Mouse (Mus musculus) layer of hippocampus, postnatal 10 days (tissue): ENCODE measurements around the gene Wwtr1. TPM values are rescaled to one million over a fixed set of nuclear protein-coding genes. Genes with fewer than 3 reads are reported as not detected.

Experiments used
- DNase-seq, 2 experiments: peaks; one replicate each; pipeline ENCODE4 v3.0.0; 2021; ENCODE audit warnings: low spot score in 2 of 2
- total RNA-seq, 2 experiments: library from RNA; stranded (reverse); gene quantifications; 2 replicates each; pipeline ENCODE4 v1.2.3; 2021

The Wwtr1 gene
- total RNA-seq, 2 experiments from 2014 or later, result 24.2 to 26.1 TPM

DNA sequence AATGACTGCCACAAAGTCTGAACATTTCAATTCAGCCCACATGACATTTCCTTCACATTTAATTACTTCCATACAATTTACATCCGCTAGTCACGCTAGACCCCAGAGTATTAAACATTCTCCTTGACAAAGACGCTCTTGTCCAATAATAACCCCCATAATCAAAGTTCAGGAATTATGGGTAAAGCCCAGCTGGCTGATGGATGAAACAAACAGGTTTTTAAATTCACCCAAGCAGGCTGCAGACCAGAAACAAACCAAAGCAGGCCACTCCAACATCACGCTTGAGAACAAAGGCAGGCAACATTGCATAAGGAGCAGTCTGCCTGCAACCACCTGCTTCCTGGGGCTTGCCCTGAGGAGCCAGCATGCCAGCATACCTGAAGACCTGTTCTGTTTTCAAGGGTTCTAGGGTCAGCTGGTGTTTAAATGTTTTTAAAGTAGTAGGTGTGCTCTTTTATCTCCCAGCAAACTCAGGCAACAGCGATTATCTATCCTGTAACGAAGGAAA, 12.7 kb downstream of the Wwtr1 start:
- no peak for DNase-seq

- no peak for DNase-seq
Measured at GRCm38 (mm10) chr3:57558761-57559160, 16.9 kb downstream of the Wwtr1 start.

DNA sequence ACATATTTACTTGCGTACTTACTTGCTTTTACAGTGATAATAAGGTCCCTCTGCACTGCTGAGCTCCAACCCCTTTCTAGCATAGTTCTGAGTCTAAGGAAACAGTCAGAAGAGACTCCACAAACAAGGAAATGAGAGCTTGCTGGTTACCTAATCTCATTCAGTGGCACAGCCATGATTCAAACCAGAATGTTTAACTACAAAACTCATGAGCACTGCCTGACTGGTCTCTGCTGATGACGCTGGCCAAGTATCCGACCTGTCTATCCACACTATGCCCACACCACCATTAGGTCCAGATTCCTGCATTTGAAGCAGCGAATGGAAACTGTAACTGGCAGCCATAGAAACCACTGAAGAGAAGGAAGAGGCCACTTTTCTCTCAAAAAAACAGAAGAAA, 18.3 kb downstream of the Wwtr1 start:
- DNase-seq, result no peak

DNA sequence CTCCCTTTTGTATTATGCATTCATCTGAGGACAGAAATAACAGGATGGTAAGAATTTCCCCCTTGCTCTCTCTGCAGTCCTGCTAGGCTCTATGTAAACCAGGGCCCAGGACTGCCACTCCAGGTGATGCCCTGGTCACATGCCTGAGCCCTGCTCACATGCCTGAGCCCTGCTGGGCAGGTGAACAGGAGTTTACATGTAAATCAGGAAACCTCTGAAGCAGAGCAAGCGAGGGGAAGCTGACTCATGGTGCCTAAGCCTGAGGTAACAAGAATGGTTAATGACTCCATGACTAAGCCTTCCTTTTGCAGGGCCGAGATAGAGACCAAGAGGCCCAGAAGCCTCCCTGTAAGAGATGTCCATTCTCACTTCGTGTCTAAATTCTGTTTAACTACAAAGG, 20.1 kb downstream of the Wwtr1 start:
- DNase-seq, result no peak

- no peak for DNase-seq
Measured at GRCm38 (mm10) chr3:57554890-57555239, 20.8 kb downstream of the Wwtr1 start.

- DNase-seq, result no peak
Measured at GRCm38 (mm10) chr3:57554124-57554889, 21.4 kb downstream of the Wwtr1 start.

DNA sequence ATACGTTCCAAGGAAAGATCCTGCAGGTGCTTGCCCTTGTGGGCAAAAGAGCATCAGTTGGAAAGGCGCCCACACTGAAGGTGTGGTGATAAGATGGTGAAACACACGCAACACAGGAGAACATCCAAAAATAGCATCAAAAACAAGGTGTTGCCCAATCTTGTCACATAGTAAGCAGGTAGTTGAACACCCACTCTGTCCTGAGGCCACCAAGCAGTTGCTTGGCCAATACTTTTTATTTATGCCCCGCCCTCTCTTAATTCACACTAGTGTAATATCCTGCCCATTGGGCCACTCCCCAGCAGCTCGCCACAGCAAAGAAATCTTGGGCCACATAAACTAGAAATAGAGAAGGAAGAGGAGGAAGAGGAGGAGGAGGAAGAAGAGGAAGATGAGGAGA, 22.6 kb downstream of the Wwtr1 start:
- no peak for DNase-seq

- DNase-seq, result no peak
Measured at GRCm38 (mm10) chr3:57551210-57551609, 24.5 kb downstream of the Wwtr1 start.

GRCm38 (mm10) chr3:57550468-57551185, 25.1 kb downstream of the Wwtr1 start:
- DNase-seq, result no peak

- no peak for DNase-seq
Measured at GRCm38 (mm10) chr3:57544154-57544553, 31.6 kb downstream of the Wwtr1 start.

- DNase-seq, result no peak
Measured at GRCm38 (mm10) chr3:57542848-57543380, 32.8 kb downstream of the Wwtr1 start.

- DNase-seq, result no peak
Measured at GRCm38 (mm10) chr3:57541205-57541604, 34.5 kb downstream of the Wwtr1 start.

DNA sequence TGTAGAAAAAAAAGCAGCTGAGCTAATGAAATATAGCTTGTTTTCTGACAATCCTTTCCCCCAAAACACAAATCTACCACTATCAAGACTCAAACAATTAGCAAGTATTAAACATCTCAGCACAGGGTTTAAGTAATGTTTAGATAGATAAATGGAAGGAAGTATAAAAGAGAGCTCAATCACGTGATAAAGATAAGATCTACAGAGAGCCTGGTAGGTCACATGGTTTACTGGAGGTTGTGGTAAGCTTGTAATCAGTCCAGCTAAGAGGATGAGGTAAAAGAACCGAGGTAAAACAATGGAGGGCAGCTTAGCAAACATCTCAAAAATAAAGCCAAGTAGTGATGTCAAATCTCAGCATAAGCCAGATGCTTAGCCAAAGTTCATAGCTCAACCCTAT, 35.2 kb downstream of the Wwtr1 start:
- DNase-seq, result no peak

DNA sequence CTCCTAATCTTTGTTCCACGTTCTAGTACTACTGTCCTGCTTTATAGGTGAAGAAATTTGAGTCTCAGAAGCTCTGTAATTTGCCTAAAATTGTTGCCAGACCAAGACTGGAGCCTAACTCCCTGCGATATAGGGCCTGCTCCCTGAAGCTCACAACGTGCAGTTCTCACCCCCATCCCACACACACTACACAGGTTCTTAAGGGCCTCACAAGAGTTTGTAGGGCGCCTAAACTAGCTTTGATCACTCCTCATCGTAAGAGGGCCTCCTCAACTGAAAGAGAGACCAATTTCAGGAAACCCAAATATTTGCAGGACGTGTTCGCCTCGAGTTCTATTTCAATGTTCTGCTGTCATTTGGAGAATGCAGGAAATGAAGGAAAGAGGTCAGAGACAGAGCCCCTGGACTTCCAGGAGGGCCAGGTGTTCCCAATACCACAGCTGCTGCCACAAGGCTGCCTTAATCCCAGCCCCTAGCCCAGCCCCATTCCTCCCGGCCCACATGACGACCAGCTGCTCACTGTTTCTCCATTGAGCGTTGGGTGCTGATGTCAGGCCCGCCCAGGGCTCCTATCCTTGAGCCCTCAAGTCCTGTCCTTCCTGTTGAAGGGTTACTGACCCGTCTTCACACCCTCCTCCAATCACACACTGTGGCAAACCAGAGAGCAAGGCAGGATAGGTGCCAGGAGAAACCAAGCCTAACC, 40.1 kb downstream of the Wwtr1 start:
- DNase-seq, result no peak

DNA sequence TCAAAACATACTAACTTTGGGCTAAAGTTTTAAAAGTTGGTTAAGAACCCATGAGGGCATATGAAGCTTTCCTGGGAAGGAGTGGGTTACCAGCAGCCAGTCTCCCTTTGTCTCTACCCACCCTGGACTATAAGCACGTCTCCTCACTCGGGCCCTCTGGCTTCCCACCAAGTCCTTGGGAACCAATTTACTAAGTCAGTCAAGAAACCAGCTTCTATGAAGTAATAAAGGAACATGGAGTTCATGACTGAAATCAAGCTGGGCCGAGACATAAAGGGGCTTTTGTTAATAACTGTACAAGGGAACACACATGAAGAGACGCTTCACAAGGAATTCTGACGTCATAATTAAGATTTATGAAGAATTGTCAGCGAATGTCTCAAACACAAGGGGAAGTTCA, 41.3 kb downstream of the Wwtr1 start:
- no peak for DNase-seq

GRCm38 (mm10) chr3:57533876-57534275, 41.8 kb downstream of the Wwtr1 start:
- no peak for DNase-seq

GRCm38 (mm10) chr3:57532991-57533725, 42.6 kb downstream of the Wwtr1 start:
- no peak for DNase-seq

- no peak for DNase-seq
Measured at GRCm38 (mm10) chr3:57530836-57531235, 44.9 kb downstream of the Wwtr1 start.

DNA sequence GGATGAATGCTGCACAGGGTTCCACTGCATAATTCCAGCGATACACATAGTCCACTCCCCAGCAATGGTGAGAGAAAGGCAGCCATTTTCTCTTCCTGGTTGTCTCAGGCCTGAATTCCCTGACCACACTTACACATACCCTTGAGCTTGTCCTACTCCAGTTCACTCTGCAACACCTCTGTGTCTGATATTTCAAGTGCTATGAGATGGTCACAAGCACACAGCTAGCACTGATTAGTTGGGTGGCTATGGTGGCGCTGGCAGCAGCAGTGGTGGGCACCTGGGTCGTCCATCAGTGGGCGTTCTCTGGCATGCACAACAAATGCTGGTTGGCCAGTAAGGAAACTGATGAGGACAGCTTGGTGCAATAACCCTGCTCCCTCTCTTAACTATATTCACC, 45.5 kb downstream of the Wwtr1 start:
- no peak for DNase-seq

GRCm38 (mm10) chr3:57527154-57527553, 48.6 kb downstream of the Wwtr1 start:
- DNase-seq, result no peak

DNA sequence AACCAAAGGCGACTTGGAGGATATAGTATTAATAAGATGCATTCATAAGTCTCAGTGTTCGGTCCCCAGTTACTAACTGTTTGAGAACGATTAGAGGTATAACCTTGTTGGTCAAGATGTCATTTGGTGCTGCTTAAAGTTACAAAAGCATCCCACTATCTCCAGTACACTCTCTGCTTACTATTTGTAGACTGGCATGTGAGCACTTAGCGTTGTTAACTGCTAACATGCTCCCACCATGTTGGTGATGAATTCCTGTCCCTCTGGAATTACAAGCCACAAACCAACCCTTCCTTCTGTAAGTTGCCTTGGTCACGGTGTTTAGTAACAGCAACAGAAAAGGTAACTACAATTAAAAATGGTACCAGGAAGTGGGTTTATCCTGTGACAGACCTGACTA, 52.6 kb downstream of the Wwtr1 start:
- DNase-seq, result no peak
